Mouse (Mus musculus) heart, embryonic 10.5 days (tissue): ENCODE results near the gene Mast4. TPM values are rescaled to one million over a fixed set of nuclear protein-coding genes. Genes with fewer than 3 reads are reported as not detected.

Experiments
- DNase-seq: peaks from one replicate; pipeline ENCODE4 v3.0.0-alpha.2; 2017; ENCODE audit warnings: low spot score
- H3K27ac ChIP-seq: fragments of 300-500 bp; sonication (generic); 2 replicates; pipeline ENCODE4 v1.5.1; 2016; ENCODE audit warnings: mild to moderate bottlenecking
- H3K27me3 ChIP-seq: fragments of 300-500 bp; sonication (generic); 2 replicates; pipeline ENCODE4 v1.6.1; 2016; ENCODE audit warnings: mild to moderate bottlenecking; ENCODE audit not compliant: poor library complexity, insufficient read depth, severe bottlenecking
- H3K36me3 ChIP-seq: fragments of 300-500 bp; sonication (generic); 2 replicates; pipeline ENCODE4 v1.6.1; 2016; ENCODE audit warnings: mild to moderate bottlenecking, moderate library complexity
- H3K4me1 ChIP-seq: fragments of 300-500 bp; sonication (generic); 2 replicates; pipeline ENCODE4 v1.6.1; 2016; ENCODE audit warnings: mild to moderate bottlenecking
- H3K4me3 ChIP-seq: fragments of 300-500 bp; sonication (generic); 2 replicates; pipeline ENCODE4 v1.5.1; 2016; ENCODE audit warnings: mild to moderate bottlenecking, moderate library complexity
- H3K9me3 ChIP-seq: fragments of 300-500 bp; sonication (generic); 2 replicates; pipeline ENCODE4 v1.6.1; 2016; ENCODE audit warnings: mild to moderate bottlenecking, moderate library complexity
- WGBS: fragments of 180-500 bp; shearing (Covaris S2); methylation state at CpG from one replicate; pipeline ENCODE4 v1.1.7; 2016; 5-methylcytosine and 5-hydroxymethylcytosine counted together
- polyA plus RNA-seq: library from polyadenylated mRNA; unstranded; fragments of >200 nt; fragmentation: Nextera tagmentation; extraction: Ambion mirVana; gene quantifications from 2 replicates; pipeline ENCODE4 v1.2.1, GENCODE M21; 2016

Mast4 gene
- polyA plus RNA-seq, 1 experiment from 2014 or later: 33.2 TPM

DNA sequence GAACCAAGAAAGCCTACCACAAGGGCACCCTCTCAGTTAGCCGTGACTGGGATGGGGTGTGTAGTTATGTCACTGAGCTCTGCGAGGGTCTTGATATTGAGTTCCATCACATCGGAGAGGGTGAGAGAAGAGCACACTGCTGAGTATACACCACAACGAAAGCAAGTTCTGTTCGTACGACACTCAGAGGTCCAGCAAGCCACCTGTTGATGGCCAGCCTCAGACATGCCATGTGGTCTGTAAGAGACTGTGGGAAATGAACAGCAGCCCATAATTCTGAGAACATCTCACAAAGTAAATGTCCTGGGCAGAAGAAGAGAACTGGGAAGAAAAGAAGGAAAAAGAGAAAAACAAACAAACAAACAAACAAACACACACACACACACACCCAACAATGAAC lies 255.5 kb downstream of the Mast4 start:
- WGBS: 88% methylated on average over 6 of the region's 6 CpGs
- H3K27ac ChIP-seq: no peak overlapping the region
- no peaks in the 10 kb centered on the region for H3K36me3 ChIP-seq
- no peaks in the 10 kb centered on the region for H3K9me3 ChIP-seq
- no peaks in the 10 kb centered on the region for H3K27me3 ChIP-seq
- DNase-seq: no peak
- H3K4me3 ChIP-seq: no peak overlapping the region
- peaks cover 46% of the 10 kb centered on the region for H3K4me1 ChIP-seq

GRCm38 (mm10) chr13:103073461-103073860 lies 260.8 kb downstream of the Mast4 start:
- Histone ChIP-seq H3K9me3 (no peaks in the 10 kb centered on the region), H3K4me3 (no peak overlapping the region), H3K27me3 (no peaks in the 10 kb centered on the region), H3K36me3 (no peaks in the 10 kb centered on the region), H3K4me1 (peaks cover 12% of the 10 kb centered on the region), H3K27ac (no peak overlapping the region)
- 78% methylated on average over 4 of the region's 4 CpGs for WGBS
- no peak for DNase-seq

DNA sequence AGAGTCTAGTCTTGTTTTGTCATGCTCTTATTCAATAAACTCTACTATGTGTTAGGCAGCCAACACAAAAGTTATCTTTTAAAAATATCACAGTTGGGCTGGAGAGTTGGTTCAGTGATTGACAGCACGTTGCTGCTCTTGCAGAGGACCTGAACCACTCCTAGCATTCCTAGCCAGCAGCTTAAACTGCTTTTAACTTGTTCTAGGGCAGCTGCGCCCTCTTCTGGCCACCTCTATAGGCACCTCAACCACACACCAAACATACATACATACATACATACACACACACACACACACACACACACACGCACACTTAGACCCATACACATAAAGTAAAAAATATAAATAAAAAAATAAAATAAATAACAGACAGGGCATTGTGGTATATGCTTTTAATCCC lies 262.5 kb downstream of the Mast4 start:
- H3K9me3 ChIP-seq: no peaks in the 10 kb centered on the region
- DNase-seq: no peak
- H3K4me3 ChIP-seq: no peak overlapping the region
- 76% methylated on average over 3 of the region's 3 CpGs for WGBS
- H3K27ac ChIP-seq: no peak overlapping the region
- H3K36me3 ChIP-seq: no peaks in the 10 kb centered on the region
- H3K27me3 ChIP-seq: no peaks in the 10 kb centered on the region
- peaks cover 6% of the 10 kb centered on the region; the same call in 1 of the 2 replicates for H3K4me1 ChIP-seq

DNA sequence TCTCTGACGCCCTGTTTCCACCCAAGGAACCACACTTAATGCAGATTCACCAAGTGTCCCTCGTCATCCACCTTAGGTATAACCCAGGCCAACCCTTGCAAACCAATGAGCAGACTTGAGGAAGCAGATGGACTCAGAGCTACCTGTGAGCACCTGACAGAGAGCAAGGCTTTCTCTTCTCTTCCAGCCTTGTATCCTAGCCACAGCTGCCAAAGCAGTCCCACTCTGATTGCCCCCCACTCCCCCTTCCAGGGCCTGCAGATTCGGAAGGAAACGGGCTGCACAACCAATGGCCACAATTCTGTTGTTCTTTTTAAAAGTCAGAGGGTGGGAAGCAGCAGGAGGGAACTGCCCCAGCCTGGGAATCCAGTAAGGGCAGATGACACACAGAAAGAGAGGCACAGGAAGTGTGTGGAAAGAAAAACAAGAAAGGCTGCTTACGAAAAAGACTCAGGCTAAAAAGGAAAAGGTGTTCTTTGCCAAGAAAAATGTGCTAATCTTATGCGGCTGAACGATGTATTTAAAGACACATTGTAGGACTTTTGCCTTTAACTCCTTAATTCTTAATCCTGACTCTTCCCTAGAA lies 266.6 kb downstream of the Mast4 start:
- WGBS: 45% methylated on average over 7 of the region's 7 CpGs
- Histone ChIP-seq H3K4me3 (no peak overlapping the region), H3K27me3 (no peaks in the 10 kb centered on the region), H3K9me3 (no peaks in the 10 kb centered on the region), H3K27ac (peak overlapping the region; percentile 52; the same call in 1 of the 2 replicates), H3K36me3 (no peaks in the 10 kb centered on the region), H3K4me1 (peaks cover 19% of the 10 kb centered on the region)
- no peak for DNase-seq

DNA sequence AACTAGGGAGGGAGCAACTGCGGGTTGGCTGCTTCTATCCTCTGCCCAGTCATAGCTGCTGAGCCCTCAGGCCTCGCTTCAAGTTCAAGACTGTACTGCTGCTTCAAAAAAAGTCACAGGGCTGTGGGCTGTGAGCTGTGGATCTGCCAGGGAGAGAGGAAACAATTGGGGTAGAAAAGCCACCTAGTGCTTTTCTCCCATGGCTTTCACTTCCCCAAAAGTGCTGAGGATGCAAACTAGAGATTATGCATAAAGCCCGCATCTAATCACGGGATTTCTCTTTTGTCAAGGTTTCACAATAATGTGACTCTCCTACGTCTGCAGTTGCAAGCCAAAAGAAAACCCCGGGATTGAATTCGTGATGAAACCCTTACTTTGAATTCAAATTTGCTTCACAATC lies 268.9 kb downstream of the Mast4 start:
- DNase-seq: no peak
- H3K36me3 ChIP-seq: no peaks in the 10 kb centered on the region
- peak overlapping the region; percentile 42; the same call in 1 of the 2 replicates for H3K27ac ChIP-seq
- no peaks in the 10 kb centered on the region for H3K27me3 ChIP-seq
- H3K4me3 ChIP-seq: no peak overlapping the region
- peaks cover 19% of the 10 kb centered on the region for H3K4me1 ChIP-seq
- WGBS: 61% methylated on average over 7 of the region's 7 CpGs
- H3K9me3 ChIP-seq: no peaks in the 10 kb centered on the region

GRCm38 (mm10) chr13:103061680-103062079 lies 272.6 kb downstream of the Mast4 start:
- Histone ChIP-seq H3K4me1 (peaks cover 14% of the 10 kb centered on the region), H3K36me3 (no peaks in the 10 kb centered on the region), H3K9me3 (no peaks in the 10 kb centered on the region), H3K4me3 (no peak overlapping the region), H3K27me3 (no peaks in the 10 kb centered on the region), H3K27ac (no peak overlapping the region)
- 72% methylated on average over 2 of the region's 2 CpGs for WGBS
- no peak for DNase-seq

DNA sequence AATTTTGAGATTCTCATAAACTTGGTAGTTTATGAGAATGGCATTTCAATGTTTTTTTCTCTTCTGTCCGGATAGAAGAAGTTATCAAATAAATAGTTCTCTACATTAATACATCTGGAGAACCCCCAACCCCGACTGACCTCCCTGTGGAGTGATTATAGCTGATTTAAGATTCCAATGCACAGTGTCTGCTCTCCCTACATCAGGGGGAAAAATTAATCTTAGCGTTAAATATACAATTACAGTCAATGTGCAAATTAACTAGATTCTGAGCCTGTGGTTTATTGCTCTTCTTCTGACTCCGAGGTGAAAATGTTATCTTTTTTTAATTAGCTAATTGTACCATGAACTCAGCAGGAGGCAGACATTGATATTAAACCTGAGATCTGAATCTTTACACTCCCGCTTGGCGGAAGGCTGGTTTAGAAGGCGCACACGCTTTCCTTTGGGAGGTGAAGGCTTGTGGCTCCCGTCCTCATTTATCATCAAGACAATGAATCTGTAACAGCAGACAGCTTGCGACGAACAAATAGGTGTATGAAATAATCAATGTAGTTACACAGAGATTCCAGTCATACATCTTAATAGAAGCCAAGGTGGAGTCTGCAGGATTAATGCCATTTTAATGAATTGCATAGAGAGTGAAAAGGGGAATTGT lies 274.2 kb downstream of the Mast4 start:
- Histone ChIP-seq H3K36me3 (no peaks in the 10 kb centered on the region), H3K27me3 (no peaks in the 10 kb centered on the region), H3K4me1 (peaks cover 15% of the 10 kb centered on the region), H3K9me3 (no peaks in the 10 kb centered on the region), H3K27ac (no peak overlapping the region), H3K4me3 (no peak overlapping the region)
- no peak for DNase-seq
- WGBS: 85% methylated on average over 11 of the region's 11 CpGs

GRCm38 (mm10) chr13:103056451-103056850 lies 277.8 kb downstream of the Mast4 start:
- Histone ChIP-seq H3K4me3 (no peak overlapping the region), H3K27me3 (no peaks in the 10 kb centered on the region), H3K27ac (no peak overlapping the region), H3K36me3 (no peaks in the 10 kb centered on the region), H3K4me1 (peaks cover 12% of the 10 kb centered on the region), H3K9me3 (no peaks in the 10 kb centered on the region)
- no peak for DNase-seq
- WGBS: 60% methylated on average over 10 of the region's 10 CpGs

- WGBS: 71% methylated on average over 7 of the region's 7 CpGs
- no peak for DNase-seq
- no peak overlapping the region for H3K4me3 ChIP-seq
- peaks cover 20% of the 10 kb centered on the region for H3K4me1 ChIP-seq
- H3K27me3 ChIP-seq: no peaks in the 10 kb centered on the region
- H3K27ac ChIP-seq: no peak overlapping the region
- no peaks in the 10 kb centered on the region for H3K36me3 ChIP-seq
- no peaks in the 10 kb centered on the region for H3K9me3 ChIP-seq
Observed at GRCm38 (mm10) chr13:103052661-103053060, 281.6 kb downstream of the Mast4 start.

GRCm38 (mm10) chr13:103048954-103049353 lies 285.3 kb downstream of the Mast4 start:
- WGBS: 88% methylated on average over 7 of the region's 7 CpGs
- peaks cover 8% of the 10 kb centered on the region for H3K4me1 ChIP-seq

DNA sequence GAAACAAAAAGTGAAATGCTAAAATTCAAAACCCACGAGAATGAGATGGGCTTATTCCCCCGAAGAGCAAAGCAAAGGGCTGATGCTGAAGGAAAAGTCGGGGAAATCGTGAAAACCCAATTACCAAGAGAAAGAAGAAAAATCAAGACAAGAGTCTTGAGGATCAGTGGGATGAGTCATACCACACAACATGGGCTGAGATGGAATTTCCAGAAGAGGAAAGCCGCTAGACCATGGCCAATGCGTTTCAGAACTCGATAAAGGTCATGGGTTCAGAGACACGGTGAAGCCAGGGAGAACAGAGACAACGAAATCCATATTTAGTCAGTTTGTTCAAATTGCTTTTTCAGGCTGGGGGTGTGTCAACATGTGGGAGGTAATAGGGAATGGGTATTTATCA lies 290.6 kb downstream of the Mast4 start:
- H3K4me3 ChIP-seq: no peak overlapping the region
- no peak for DNase-seq
- 87% methylated on average over 9 of the region's 9 CpGs for WGBS
- no peak overlapping the region for H3K27ac ChIP-seq
- no peaks in the 10 kb centered on the region for H3K9me3 ChIP-seq
- no peaks in the 10 kb centered on the region for H3K27me3 ChIP-seq
- H3K36me3 ChIP-seq: no peaks in the 10 kb centered on the region
- no peaks in the 10 kb centered on the region for H3K4me1 ChIP-seq

More at GRCm38 (mm10) chr13:103048954-103049353, 285.3 kb downstream of the Mast4 start:
- no peaks in the 10 kb centered on the region for H3K27me3 ChIP-seq
- H3K4me3 ChIP-seq: no peak overlapping the region
- DNase-seq: no peak
- H3K27ac ChIP-seq: no peak overlapping the region
- no peaks in the 10 kb centered on the region for H3K36me3 ChIP-seq
- no peaks in the 10 kb centered on the region for H3K9me3 ChIP-seq

DNA sequence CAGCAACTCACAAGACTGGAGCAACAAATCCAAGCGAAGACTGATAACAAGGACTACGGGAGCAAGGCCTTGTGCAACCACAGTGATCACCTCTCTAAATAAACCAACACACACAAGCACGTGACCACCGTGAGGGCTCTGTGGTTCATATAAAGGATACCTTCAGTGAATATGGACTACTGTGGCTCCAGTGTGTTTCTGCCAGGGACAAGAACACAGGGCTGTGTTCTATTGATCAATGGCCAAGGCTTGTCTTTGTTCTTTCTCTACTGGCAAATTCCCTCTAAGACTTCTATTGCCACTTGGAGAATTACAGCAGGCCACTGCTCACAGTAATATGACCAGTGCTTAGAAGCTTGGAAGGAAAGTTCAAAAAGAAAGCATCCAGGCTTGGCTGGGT lies 291.3 kb downstream of the Mast4 start:
- H3K27me3 ChIP-seq: no peaks in the 10 kb centered on the region
- H3K27ac ChIP-seq: no peak overlapping the region
- no peaks in the 10 kb centered on the region for H3K4me1 ChIP-seq
- 86% methylated on average over 4 of the region's 4 CpGs for WGBS
- H3K9me3 ChIP-seq: no peaks in the 10 kb centered on the region
- DNase-seq: no peak
- H3K36me3 ChIP-seq: no peaks in the 10 kb centered on the region
- H3K4me3 ChIP-seq: no peak overlapping the region

- Histone ChIP-seq H3K27me3 (no peaks in the 10 kb centered on the region), H3K36me3 (no peaks in the 10 kb centered on the region), H3K4me1 (no peaks in the 10 kb centered on the region), H3K4me3 (no peak overlapping the region), H3K9me3 (no peaks in the 10 kb centered on the region), H3K27ac (no peak overlapping the region)
- DNase-seq: no peak
- 76% methylated on average over 5 of the region's 5 CpGs for WGBS
Observed at GRCm38 (mm10) chr13:103037466-103037865, 296.8 kb downstream of the Mast4 start.

GRCm38 (mm10) chr13:103029377-103029776 lies 304.9 kb downstream of the Mast4 start:
- Histone ChIP-seq H3K27me3 (no peaks in the 10 kb centered on the region), H3K36me3 (no peaks in the 10 kb centered on the region), H3K9me3 (no peaks in the 10 kb centered on the region), H3K4me1 (peaks cover 41% of the 10 kb centered on the region), H3K4me3 (no peak overlapping the region), H3K27ac (no peak overlapping the region)
- 84% methylated on average over 5 of the region's 5 CpGs for WGBS
- DNase-seq: no peak
